Mouse (Mus musculus): ENCODE measurements around the gene Hck. TPM values are rescaled to one million over a fixed set of nuclear protein-coding genes. Genes with fewer than 3 reads are reported as not detected.

Gene Hck
- total RNA-seq, 1 experiment, result 29.3 TPM

GRCm38 (mm10) chr2:153167136-153167535 lies 58.9 kb downstream of the Hck start:
- no peak for TF ChIP-seq CHD2 (IDR thresholded peaks at IDR 0.05; ENCODE audit: low read depth, low read length)
- TF ChIP-seq MAFK (IDR thresholded peaks at IDR 0.05; ENCODE audit: insufficient read depth, low read depth, low read length), result no peak
- no peak for TF ChIP-seq HCFC1 (IDR thresholded peaks at IDR 0.05; ENCODE audit: borderline replicate concordance, insufficient read depth, low read length)
- TF ChIP-seq ZNF384 (IDR thresholded peaks at IDR 0.05; ENCODE audit: low read depth, low read length), result no peak
- no peak for TF ChIP-seq ZC3H11A (IDR thresholded peaks at IDR 0.05; ENCODE audit: borderline replicate concordance, low read depth, low read length)
- Histone ChIP-seq H3K9ac (ENCODE audit: insufficient read depth, low read depth, low read length, poor library complexity, severe bottlenecking) (no peak overlapping the region), H3K27ac (ENCODE audit: insufficient read depth, low read depth, low read length, poor library complexity, severe bottlenecking) (no peak overlapping the region; the same call in 1 of the 2 replicates), H3K4me3 (ENCODE audit: insufficient read depth in 1 of 2, low read depth in 1 of 2, low read length in 2 of 2, poor library complexity in 1 of 2, severe bottlenecking in 1 of 2) (no peak overlapping the region), H3K4me1 (ENCODE audit: control insufficient read depth in 2 of 2, insufficient read depth in 2 of 2, low read length in 2 of 2, poor library complexity in 1 of 2) (peaks cover 18 to 21% of the 10 kb centered on the region in 2 experiments), H3K36me3 (ENCODE audit: control insufficient read depth, insufficient read depth, low read length, poor library complexity, severe bottlenecking) (peaks cover 5% of the 10 kb centered on the region; the same call in 1 of the 2 replicates), H3K9me3 (ENCODE audit: control insufficient read depth, insufficient read depth, low read depth, low read length) (no peaks in the 10 kb centered on the region)
- DNase-seq (ENCODE audit: low read depth, low spot score), result no peak
- in situ Hi-C loops (cut with MboI; ENCODE audit: low sequenced_read_pairs in 2 of 2, unreplicated experiment in 2 of 2), result no loop called here

GRCm38 (mm10) chr2:153168134-153168820 lies 60.0 kb downstream of the Hck start:
- DNase-seq (ENCODE audit: low read depth, low spot score), result peak; percentile 89
- in situ Hi-C loops (cut with MboI; ENCODE audit: low sequenced_read_pairs in 2 of 2, unreplicated experiment in 2 of 2), result no loop called here
- H3K4me3 ChIP-seq (ENCODE audit: insufficient read depth in 1 of 2, low read depth in 1 of 2, low read length in 2 of 2, poor library complexity in 1 of 2, severe bottlenecking in 1 of 2), result peak overlapping the region in 1 of 2 experiments; percentile 10; a peak in 1 of 4 replicates
- no peak overlapping the region for H3K9ac ChIP-seq (ENCODE audit: insufficient read depth, low read depth, low read length, poor library complexity, severe bottlenecking)
- H3K36me3 ChIP-seq (ENCODE audit: control insufficient read depth, insufficient read depth, low read length, poor library complexity, severe bottlenecking), result peaks cover 3% of the 10 kb centered on the region; the same call in 1 of the 2 replicates
- H3K9me3 ChIP-seq (ENCODE audit: control insufficient read depth, insufficient read depth, low read depth, low read length), result no peaks in the 10 kb centered on the region
- TF ChIP-seq CHD2 (IDR thresholded peaks at IDR 0.05; ENCODE audit: low read depth, low read length), result peak; percentile 71
- TF ChIP-seq ZNF384 (IDR thresholded peaks at IDR 0.05; ENCODE audit: low read depth, low read length), result peak; percentile 75
- no peak for TF ChIP-seq HCFC1 (IDR thresholded peaks at IDR 0.05; ENCODE audit: borderline replicate concordance, insufficient read depth, low read length)
- no peak for TF ChIP-seq ZC3H11A (IDR thresholded peaks at IDR 0.05; ENCODE audit: borderline replicate concordance, low read depth, low read length)
- no peak for TF ChIP-seq MAFK (IDR thresholded peaks at IDR 0.05; ENCODE audit: insufficient read depth, low read depth, low read length)
- H3K4me1 ChIP-seq (ENCODE audit: control insufficient read depth in 2 of 2, insufficient read depth in 2 of 2, low read length in 2 of 2, poor library complexity in 1 of 2), result peaks cover 18 to 22% of the 10 kb centered on the region in 2 experiments
- peak overlapping the region; percentile 70; the same call in 1 of the 2 replicates for H3K27ac ChIP-seq (ENCODE audit: insufficient read depth, low read depth, low read length, poor library complexity, severe bottlenecking)

- TF ChIP-seq HCFC1 (IDR thresholded peaks at IDR 0.05; ENCODE audit: borderline replicate concordance, insufficient read depth, low read length), result no peak
- TF ChIP-seq CHD2 (IDR thresholded peaks at IDR 0.05; ENCODE audit: low read depth, low read length), result no peak
- TF ChIP-seq ZC3H11A (IDR thresholded peaks at IDR 0.05; ENCODE audit: borderline replicate concordance, low read depth, low read length), result no peak
- peak; percentile 50; the same call in 1 of the 2 replicates for TF ChIP-seq ZNF384 (IDR thresholded peaks at IDR 0.05; ENCODE audit: low read depth, low read length)
- 0 out of 4 replicates have a peak overlapping the region, but pooled peaks of 1 of the 2 experiments have one; percentile 3 for H3K4me3 ChIP-seq (ENCODE audit: insufficient read depth in 1 of 2, low read depth in 1 of 2, low read length in 2 of 2, poor library complexity in 1 of 2, severe bottlenecking in 1 of 2)
- peak; percentile 54 for DNase-seq (ENCODE audit: low read depth, low spot score)
- no peaks in the 10 kb centered on the region for H3K36me3 ChIP-seq (ENCODE audit: control insufficient read depth, insufficient read depth, low read length, poor library complexity, severe bottlenecking)
- no peak overlapping the region for H3K27ac ChIP-seq (ENCODE audit: insufficient read depth, low read depth, low read length, poor library complexity, severe bottlenecking)
- H3K9ac ChIP-seq (ENCODE audit: insufficient read depth, low read depth, low read length, poor library complexity, severe bottlenecking), result no peak overlapping the region; the same call in 1 of the 2 replicates
- no peaks in the 10 kb centered on the region for H3K9me3 ChIP-seq (ENCODE audit: control insufficient read depth, insufficient read depth, low read depth, low read length)
- in situ Hi-C loops (cut with MboI; ENCODE audit: low sequenced_read_pairs in 2 of 2, unreplicated experiment in 2 of 2), result no loop called here
- H3K4me1 ChIP-seq (ENCODE audit: control insufficient read depth in 2 of 2, insufficient read depth in 2 of 2, low read length in 2 of 2, poor library complexity in 1 of 2), result peaks cover 18 to 22% of the 10 kb centered on the region in 2 experiments
Measured at GRCm38 (mm10) chr2:153170490-153171224, 62.4 kb downstream of the Hck start.

- in situ Hi-C loops (cut with MboI; ENCODE audit: low sequenced_read_pairs in 2 of 2, unreplicated experiment in 2 of 2), result no loop called here
- Histone ChIP-seq H3K4me3 (ENCODE audit: insufficient read depth in 1 of 2, low read depth in 1 of 2, low read length in 2 of 2, poor library complexity in 1 of 2, severe bottlenecking in 1 of 2) (no peak overlapping the region), H3K4me1 (ENCODE audit: control insufficient read depth in 2 of 2, insufficient read depth in 2 of 2, low read length in 2 of 2, poor library complexity in 1 of 2) (peaks cover 13 to 22% of the 10 kb centered on the region in 2 experiments), H3K36me3 (ENCODE audit: control insufficient read depth, insufficient read depth, low read length, poor library complexity, severe bottlenecking) (no peaks in the 10 kb centered on the region), H3K27ac (ENCODE audit: insufficient read depth, low read depth, low read length, poor library complexity, severe bottlenecking) (no peak overlapping the region; the same call in 1 of the 2 replicates), H3K9ac (ENCODE audit: insufficient read depth, low read depth, low read length, poor library complexity, severe bottlenecking) (no peak overlapping the region), H3K9me3 (ENCODE audit: control insufficient read depth, insufficient read depth, low read depth, low read length) (no peaks in the 10 kb centered on the region)
- DNase-seq (ENCODE audit: low read depth, low spot score), result no peak
- TF ChIP-seq ZNF384 (IDR thresholded peaks at IDR 0.05; ENCODE audit: low read depth, low read length) (no peak), ZC3H11A (IDR thresholded peaks at IDR 0.05; ENCODE audit: borderline replicate concordance, low read depth, low read length) (no peak), HCFC1 (IDR thresholded peaks at IDR 0.05; ENCODE audit: borderline replicate concordance, insufficient read depth, low read length) (no peak), MAFK (IDR thresholded peaks at IDR 0.05; ENCODE audit: insufficient read depth, low read depth, low read length) (no peak), CHD2 (IDR thresholded peaks at IDR 0.05; ENCODE audit: low read depth, low read length) (no peak)
Measured at GRCm38 (mm10) chr2:153171966-153172365, 63.7 kb downstream of the Hck start.

All from ES-E14 (cell line).